Mouse (Mus musculus): ENCODE results near the gene Fndc8.

The Fndc8 gene

DNA sequence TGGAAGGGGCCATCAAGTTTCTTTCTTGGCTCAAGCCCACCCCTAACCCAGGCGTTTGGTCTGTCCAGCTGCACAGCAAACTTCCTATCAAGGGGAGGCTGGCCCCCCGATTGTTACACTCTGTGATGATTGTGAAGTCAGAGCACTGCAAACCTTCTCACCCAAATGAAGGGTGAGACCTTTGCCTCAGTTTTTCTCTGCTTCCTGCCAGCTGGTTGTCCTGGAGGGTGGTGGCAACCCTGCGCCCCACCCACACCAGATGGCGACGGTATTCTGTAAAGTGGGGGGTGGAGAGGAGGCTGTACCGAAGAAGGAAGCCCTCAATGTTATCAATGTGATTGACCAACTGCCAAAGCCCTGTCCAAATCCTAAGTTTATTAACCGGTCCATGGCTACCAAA lies at the start of gene Fndc8:
TSS of gene Fndc8 (plus strand) at position 189 of the 400 bp plus-strand sequence.
- no peak for DNase-seq (ENCODE audit: low read depth, low spot score)

DNA sequence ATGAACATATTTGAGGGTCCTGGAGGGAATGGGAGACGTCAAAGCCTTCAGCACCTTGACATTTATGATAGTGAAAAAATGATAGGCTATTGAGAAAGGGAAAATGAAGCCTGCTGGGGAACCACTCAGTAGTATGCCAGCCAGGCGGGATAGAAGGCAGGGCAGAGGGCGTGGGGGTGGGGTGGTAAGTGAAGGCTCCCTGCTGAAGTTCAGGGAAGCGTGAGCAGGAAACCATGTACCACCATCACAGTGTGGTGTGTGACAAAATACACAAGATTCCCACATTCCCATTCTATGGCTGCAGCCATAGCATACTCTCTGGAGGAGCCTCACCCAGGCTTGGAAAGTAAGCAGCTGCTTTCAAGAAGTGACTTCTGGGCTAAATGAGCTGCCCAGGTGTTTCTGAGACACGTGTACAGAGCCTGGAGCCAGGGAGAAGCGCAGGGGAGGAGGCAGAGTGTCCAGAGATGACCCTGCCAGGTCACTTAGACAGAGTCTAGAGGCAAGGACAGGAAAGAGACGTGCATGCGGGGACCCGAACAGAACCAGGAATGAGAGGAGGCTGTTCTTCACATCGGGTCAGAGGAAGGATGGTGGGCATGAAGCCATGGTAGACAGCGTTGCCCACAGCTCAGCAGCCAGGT lies 47.0 kb upstream of the Fndc8 start:
- no peak for DNase-seq (ENCODE audit: low read depth, low spot score)

- DNase-seq (ENCODE audit: low read depth, low spot score): no peak
Measured at GRCm38 (mm10) chr11:82845415-82846078, 46.4 kb upstream of the Fndc8 start.

DNA sequence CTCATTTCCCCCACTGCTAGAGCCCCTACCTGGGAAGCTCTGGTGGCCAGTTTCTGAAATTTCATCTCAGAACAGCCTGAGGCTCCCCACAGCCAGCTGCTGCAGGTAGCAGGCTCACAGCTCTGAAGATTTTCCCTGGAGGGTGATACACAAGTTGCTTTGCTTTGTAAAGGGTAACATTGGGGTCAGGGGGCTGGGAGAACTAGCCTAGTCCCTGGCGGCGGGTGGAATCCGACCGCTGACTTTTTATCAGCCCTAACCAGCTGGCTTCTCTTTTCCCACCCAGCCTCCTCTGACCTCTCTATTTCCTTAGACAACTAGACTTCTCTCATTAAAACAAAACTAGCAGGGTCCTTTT lies 45.9 kb upstream of the Fndc8 start:
- no peak for DNase-seq (ENCODE audit: low read depth, low spot score)

GRCm38 (mm10) chr11:82846938-82847337 lies 45.0 kb upstream of the Fndc8 start:
- no peak for DNase-seq (ENCODE audit: low read depth, low spot score)

GRCm38 (mm10) chr11:82847571-82848000 lies 44.3 kb upstream of the Fndc8 start:
- no peak for DNase-seq (ENCODE audit: low read depth, low spot score)

DNA sequence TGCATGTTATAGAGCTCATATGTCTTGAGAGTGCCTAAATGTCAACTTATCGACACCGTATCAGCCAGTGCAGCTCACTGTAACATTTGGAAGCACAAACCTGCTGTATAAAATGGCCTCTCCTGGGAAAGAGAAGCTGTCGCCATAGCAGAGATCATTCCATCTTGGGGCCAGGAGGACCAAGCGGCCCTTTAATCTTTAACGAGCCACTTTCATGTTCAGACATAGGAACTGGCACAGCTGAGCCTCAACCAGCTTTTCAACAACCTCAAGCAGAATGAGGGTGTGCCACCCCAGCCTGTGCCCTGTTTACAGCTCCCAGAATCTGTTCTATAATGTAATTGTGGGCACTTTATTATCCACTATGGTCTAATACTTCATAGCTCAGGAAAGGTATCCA lies 41.7 kb upstream of the Fndc8 start:
- DNase-seq (ENCODE audit: low read depth, low spot score): no peak

DNA sequence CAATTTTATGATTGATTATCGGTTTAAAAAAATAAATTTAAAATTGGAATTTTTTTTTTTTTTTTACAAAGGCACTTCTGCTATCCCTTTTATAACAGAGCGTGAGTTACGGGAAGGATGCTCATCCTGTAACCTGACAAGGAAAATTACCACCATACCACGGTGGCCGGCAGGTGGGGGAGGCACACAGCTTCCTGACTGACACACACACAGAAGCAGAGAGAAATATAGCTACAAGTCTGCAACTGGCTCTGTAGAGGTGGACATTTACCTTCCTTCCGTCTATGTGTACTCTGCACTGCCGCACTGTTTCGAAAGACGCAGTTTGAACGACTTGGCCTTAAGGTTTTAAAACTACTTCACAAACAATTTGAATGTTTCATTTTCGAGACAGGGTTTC lies 39.8 kb upstream of the Fndc8 start:
- no peak for DNase-seq (ENCODE audit: low read depth, low spot score)

DNA sequence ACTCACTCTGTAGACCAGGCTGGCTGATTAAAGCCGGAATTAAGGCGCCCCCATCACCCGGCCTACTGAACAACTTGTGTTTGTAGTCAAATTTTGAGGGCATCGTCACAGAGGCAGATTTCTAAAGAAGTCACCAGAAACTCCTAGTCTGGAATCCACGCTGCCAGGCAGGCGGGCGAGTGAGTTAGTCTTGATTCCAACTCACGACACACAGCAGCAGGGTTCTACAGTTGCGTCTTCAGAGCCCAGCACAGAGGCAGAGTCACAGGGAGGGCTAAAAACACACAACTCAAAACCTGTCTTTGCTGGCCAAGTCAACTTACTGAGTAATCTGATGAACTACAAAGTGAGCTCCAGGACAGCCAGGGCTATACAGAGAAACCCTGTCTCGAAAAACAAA lies 39.4 kb upstream of the Fndc8 start:
- DNase-seq (ENCODE audit: low read depth, low spot score): no peak

DNA sequence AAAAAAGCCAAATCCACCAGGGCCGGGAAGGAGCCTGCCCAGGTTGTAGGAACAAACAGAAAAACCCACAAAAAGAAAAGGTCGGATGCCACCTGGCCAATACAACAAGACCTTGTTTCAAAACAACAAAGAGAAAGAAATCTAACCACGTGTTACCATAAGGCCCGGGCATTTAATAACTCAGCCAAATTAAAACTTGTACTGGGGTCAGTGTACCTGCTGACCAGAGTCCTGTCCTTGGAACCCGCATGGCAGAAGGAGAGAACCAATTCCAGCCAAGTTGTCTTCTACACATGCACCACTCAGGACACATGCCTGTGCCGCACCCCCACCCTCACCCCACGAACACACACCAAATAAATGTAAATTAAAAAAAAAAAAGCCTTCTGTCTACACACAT lies 39.0 kb upstream of the Fndc8 start:
- no peak for DNase-seq (ENCODE audit: low read depth, low spot score)

DNA sequence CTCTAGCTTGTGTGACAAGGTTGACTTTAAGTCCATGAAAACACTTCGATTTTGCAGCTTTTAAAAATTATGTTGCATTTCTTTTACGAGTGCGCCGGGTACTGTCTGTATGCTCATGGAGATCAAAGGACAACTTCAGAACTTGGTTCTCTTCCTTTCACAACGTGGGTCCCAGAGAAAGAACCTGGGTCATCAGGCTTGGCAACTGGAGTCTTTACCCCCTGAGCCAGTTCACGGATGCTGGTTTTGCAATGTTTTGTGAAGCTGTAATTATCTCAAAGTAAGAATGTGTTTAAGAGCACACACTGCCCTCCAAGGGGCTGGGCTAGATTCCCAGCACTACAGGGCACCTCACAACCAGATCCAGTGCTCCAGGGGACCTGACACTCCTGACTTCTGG lies 37.8 kb upstream of the Fndc8 start:
- DNase-seq (ENCODE audit: low read depth, low spot score): no peak

- no peak for DNase-seq (ENCODE audit: low read depth, low spot score)
Measured at GRCm38 (mm10) chr11:82855327-82855973, 36.5 kb upstream of the Fndc8 start.

DNA sequence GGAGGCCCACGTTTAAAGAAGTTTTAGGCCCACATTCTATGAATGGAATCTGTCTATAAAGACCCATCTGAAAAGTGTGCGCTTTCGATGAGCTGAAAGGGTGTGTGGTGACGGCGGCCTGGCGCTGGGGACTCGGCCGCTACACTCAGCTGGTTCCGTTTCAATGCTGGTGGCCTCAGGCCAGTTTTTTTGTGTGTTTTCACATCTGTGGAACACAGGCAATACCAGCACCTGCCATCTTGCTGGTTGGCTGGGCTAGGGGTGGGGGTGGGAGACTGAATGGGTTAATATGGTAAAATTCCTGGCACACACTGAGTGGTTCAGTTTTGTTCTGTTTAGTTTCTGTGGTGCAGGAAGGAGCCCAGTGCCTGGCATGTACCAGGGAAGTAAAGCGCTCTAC lies 35.9 kb upstream of the Fndc8 start:
- no peak for DNase-seq (ENCODE audit: low read depth, low spot score)

DNA sequence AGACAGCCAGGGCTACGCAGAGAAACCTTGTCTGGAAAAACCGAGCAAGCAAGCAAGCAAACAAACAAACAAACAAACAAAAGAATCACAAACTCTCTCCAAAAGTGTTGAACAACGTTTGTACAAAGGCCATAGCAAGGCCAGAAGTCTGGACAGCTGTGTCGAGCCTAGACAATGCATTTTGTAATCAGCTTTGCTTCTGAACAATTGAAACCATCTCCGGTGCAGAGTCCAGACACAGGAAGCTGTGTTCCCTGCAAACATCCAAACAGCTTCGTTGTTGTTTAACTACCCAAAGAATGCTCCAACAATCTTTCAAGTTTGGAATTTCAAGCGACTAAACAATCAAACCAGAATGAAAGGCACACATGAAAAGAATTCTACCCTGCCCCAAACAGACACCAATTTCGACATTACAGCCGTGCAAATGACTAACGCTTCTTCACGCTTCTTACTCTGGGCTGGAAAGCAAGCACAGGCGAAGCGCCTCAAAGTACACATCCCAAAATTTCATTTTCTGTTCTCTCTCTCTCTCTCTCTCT lies 34.5 kb upstream of the Fndc8 start:
- no peak for DNase-seq (ENCODE audit: low read depth, low spot score)

DNA sequence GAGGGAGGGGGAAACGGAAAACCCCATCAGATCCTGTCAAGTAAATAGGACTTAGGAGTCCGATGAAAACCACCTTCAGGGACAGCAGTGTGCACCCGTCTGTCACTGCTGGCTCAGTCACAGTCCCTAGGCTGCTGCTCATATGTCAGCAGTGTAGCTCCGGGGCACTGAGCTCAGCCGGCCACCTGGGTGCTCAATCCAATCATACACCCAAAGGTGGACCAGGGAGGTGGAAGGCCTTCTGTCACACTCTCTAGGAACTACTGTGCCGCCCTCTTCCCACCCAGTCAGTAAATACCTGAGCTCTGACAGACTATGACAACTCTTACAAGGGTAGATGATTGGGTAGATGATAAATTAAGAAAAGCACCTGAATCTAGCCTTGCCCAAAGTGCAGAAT lies 31.2 kb upstream of the Fndc8 start:
- no peak for DNase-seq (ENCODE audit: low read depth, low spot score)

DNA sequence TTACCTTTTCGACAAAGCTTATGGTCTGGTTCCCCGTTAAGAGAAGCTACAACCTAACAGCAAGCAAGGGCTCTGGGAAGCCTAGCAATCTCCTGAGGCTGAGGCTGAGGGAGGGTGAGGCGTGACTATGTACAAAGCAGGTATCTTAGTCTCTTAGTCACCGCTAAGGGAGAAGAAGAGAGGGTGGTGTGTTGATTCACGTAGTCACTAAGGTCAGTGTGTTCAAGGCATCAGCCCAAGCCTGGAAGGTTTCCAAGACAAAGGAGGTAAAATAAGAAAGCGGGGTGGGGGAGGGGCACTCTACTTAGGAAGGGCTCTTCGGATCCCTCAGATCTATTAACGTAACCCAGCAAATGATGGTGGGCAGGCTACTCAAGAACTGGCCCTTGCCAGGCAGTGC lies 30.4 kb upstream of the Fndc8 start:
- no peak for DNase-seq (ENCODE audit: low read depth, low spot score)

DNA sequence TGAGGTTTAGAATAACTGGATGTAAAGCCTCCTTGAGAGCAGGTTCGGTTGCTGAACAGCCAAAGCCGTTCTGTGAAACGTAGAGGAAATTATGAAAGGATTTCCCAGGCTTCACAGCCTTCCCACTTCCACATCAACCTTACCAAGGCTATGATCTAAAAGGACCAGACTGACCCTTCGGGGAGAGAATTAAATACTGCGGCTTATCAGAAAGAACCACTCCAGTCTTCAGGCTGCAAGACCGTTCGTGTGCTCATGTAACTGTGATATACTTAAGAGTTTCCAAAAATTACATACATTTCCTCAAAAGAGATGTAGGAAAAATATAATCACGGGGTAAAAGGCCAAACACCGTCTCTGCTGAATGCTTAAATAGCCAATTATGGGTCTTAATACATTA lies 29.3 kb upstream of the Fndc8 start:
- DNase-seq (ENCODE audit: low read depth, low spot score): no peak

GRCm38 (mm10) chr11:82863059-82863458 lies 28.9 kb upstream of the Fndc8 start:
- DNase-seq (ENCODE audit: low read depth, low spot score): no peak

DNA sequence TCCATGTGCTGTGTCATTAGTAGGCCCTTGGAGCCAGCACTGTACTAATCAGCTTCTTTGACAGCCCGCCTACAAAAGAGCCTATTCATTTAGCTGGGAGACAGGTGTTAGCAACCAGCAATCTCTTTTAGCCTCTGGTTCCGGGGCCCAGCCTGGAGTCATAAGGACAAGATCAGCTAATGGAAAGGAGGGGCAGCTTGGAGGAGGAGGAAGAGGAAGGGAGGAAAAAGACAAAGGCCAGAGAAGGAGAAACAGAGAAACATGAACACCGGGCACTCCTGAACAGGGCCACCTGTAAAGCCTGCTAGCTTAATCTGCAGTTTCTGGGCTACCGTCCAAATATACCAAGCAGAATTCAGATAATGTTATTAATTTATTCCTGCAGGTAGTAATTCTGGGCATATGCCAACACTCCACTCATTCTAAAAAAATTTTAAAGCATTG lies 28.4 kb upstream of the Fndc8 start:
- DNase-seq (ENCODE audit: low read depth, low spot score): no peak

GRCm38 (mm10) chr11:82865957-82866356 lies 26.0 kb upstream of the Fndc8 start:
- DNase-seq (ENCODE audit: low read depth, low spot score): no peak

DNA sequence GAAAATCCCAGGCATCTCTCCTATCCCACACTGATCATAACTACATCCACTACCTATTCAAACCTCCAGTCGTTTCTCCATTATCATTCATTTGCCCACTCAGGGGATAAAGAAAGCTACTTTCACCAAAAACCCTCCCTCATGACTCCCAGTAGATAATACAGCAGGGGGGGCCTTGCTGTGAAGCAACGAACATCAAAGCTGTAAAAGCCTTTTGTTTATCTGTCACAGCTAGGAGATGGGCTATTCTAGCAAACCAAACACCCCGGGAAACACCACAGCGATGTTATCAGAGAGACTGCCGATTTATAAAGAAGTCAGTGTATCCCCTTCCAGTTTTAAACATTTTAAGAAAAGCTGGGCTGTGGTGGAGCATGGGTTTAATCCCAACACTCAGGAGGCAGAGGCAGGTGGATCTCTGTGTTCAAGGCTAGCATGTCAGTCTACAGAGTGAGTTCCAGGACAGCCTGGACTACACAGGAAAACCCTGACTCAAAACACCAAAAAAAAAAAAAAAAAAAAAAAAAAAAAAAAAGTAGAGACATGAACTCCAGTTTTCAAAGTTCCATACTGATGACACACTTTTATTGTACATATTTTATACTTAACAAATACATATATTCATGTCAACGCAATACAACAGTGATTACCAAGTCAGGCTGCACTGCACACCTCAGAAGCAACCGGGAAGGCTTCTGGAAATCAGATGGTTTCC lies 24.9 kb upstream of the Fndc8 start:
- DNase-seq (ENCODE audit: low read depth, low spot score): no peak

DNA sequence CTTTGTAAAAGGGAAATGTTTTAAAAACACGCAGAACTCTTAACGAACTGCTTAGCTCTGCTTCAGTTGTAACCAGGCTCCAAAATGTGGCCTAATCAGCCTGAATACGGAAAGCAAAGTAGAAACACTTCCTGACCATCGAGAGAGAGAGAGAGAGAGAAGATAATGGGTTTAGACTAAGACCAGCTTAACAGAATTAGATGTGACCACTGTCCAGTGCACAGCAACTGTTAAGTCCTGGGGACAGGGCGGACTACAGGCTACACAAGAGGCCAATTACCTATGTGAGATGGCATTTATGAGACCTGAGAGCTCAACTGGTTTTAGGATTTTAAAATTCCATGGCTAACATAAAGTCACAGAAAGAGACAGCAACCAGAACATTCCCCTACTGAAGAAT lies 24.0 kb upstream of the Fndc8 start:
- no peak for DNase-seq (ENCODE audit: low read depth, low spot score)
